Comparison of ENCODE assay signal across 9 mouse cellular contexts in genomic region chr9:58709939-58710338, GRCm38 (mm10). TPM values are rescaled to one million over a fixed set of nuclear protein-coding genes. Genes with fewer than 3 reads are reported as not detected.
DNase-seq lines count a peak whose midpoint lies in the region; ATAC-seq and TF ChIP-seq lines count a peak whose summit lies in the region.
"Had no signal": no experiment of that assay in that cellular context is flagged by ENCODE, and none has a peak within 500 bp of the region (broad histone marks: within the 10 kb centered on the region; RNA-seq: fewer than 3 reads in every experiment).

No protein-coding gene starts in this region.

- no peaks in the 10 kb centered on the region for H3K36me3 ChIP-seq in forebrain, embryonic 14.5 days (ENCODE audit: control insufficient read depth, insufficient read depth, low read length)
- H3K36me3 ChIP-seq in forebrain, embryonic 12.5 days (replicated peaks), result no peaks in the 10 kb centered on the region
- peaks cover 0 to 2% of the 10 kb centered on the region in 2 experiments; a peak in 1 of 4 replicates for H3K36me3 ChIP-seq in MEL (ENCODE audit: control insufficient read depth in 1 of 2, insufficient read depth in 2 of 2, low read length in 2 of 2)
- H3K36me3 ChIP-seq in testis, adult 2 months (ENCODE audit: control insufficient read depth, insufficient read depth, low read length), result no peaks in the 10 kb centered on the region
- H3K36me3 ChIP-seq: midbrain, embryonic 12.5 days had no signal

- ATAC-seq in forebrain, embryonic 14.5 days, result no peak
- no peak for ATAC-seq in forebrain, embryonic 12.5 days (ENCODE audit: low FRiP score)
- peak; percentile 81 for ATAC-seq in megakaryocyte progenitor cell, adult 5-6 weeks (replicated peaks; ENCODE audit: poor library complexity)

- no peak overlapping the region for H3K4me3 ChIP-seq in forebrain, embryonic 14.5 days (ENCODE audit: low read depth, low read length)
- no peak overlapping the region for H3K4me3 ChIP-seq in forebrain, embryonic 12.5 days (replicated peaks)
- no peak overlapping the region for H3K4me3 ChIP-seq in MEL (ENCODE audit: control insufficient read depth in 1 of 2, insufficient read depth in 1 of 2, low read depth in 2 of 2, low read length in 2 of 2)
- no peak overlapping the region for H3K4me3 ChIP-seq in testis, adult 2 months (ENCODE audit: control insufficient read depth, low read depth, low read length)
- H3K4me3 ChIP-seq: midbrain, embryonic 12.5 days had no signal

- TF ChIP-seq EP300 in MEL (IDR thresholded peaks at IDR 0.05; ENCODE audit: low read depth in 1 of 2, low read length in 2 of 2), result no peak

- no peak overlapping the region for H3K9ac ChIP-seq in forebrain, embryonic 14.5 days (ENCODE audit: low read length)
- H3K9ac ChIP-seq in forebrain, embryonic 12.5 days, result no peak overlapping the region
- H3K9ac ChIP-seq in MEL (ENCODE audit: control insufficient read depth, low read depth, low read length, poor library complexity, severe bottlenecking), result no peak overlapping the region
- H3K9ac ChIP-seq: midbrain, embryonic 12.5 days had no signal

- TF ChIP-seq CTCF in MEL (IDR thresholded peaks at IDR 0.05 in 2 of 3, conservative IDR thresholded peaks at IDR 0.05 in 1 of 3; ENCODE audit: control insufficient read depth in 1 of 3, insufficient read depth in 1 of 3, low read depth in 2 of 3, low read length in 3 of 3, poor library complexity in 1 of 3, severe bottlenecking in 1 of 3), result peak; percentile 75 to 86 (median 83)
- peak; percentile 80; the same call in 1 of the 2 replicates for TF ChIP-seq CTCF in testis, adult 2 months (IDR thresholded peaks at IDR 0.05; ENCODE audit: control insufficient read depth, insufficient read depth, insufficient replicate concordance, low read depth, low read length)

- H3K27me3 ChIP-seq in forebrain, embryonic 14.5 days (replicated peaks; ENCODE audit: control insufficient read depth, insufficient read depth, low read length), result no peaks in the 10 kb centered on the region
- no peaks in the 10 kb centered on the region for H3K27me3 ChIP-seq in forebrain, embryonic 12.5 days
- no peaks in the 10 kb centered on the region for H3K27me3 ChIP-seq in MEL (ENCODE audit: control insufficient read depth in 1 of 2, insufficient read depth in 2 of 2, low read length in 2 of 2)
- no peaks in the 10 kb centered on the region for H3K27me3 ChIP-seq in testis, adult 2 months (ENCODE audit: control insufficient read depth, insufficient read depth, low read length)
- H3K27me3 ChIP-seq: midbrain, embryonic 12.5 days had no signal

- DNase-seq in forebrain, embryonic 14.5 days (ENCODE audit: low spot score), result peak; percentile 70
- DNase-seq in MEL (ENCODE audit: low read depth, low spot score), result peak; percentile 78
- peak; percentile 70 for DNase-seq in cerebellum, adult 9-10 months
- peak; percentile 52 for DNase-seq in gastrocnemius, postnatal 14 days
- DNase-seq in layer of hippocampus, postnatal 14 days (ENCODE audit: low spot score in 2 of 2), result peak; percentile 37 to 75

- H3K4me2 ChIP-seq in forebrain, embryonic 14.5 days (ENCODE audit: low read length), result no peak overlapping the region
- H3K4me2 ChIP-seq in forebrain, embryonic 12.5 days, result no peak overlapping the region
- H3K4me2 ChIP-seq: midbrain, embryonic 12.5 days had no signal

- no peak for TF ChIP-seq POLR2A in MEL (IDR thresholded peaks at IDR 0.05; ENCODE audit: control insufficient read depth in 1 of 2, insufficient read depth in 1 of 2, low read depth in 1 of 2, low read length in 2 of 2, poor library complexity in 1 of 2)
- no peak for TF ChIP-seq POLR2A in testis, adult 2 months (IDR thresholded peaks at IDR 0.05; ENCODE audit: control insufficient read depth, low read depth, low read length)

- TF ChIP-seq RAD21 in MEL (IDR thresholded peaks at IDR 0.05; ENCODE audit: low read depth, low read length), result peak; percentile 77

- 5% methylated on average over 2 of the region's 2 CpGs for WGBS in forebrain, embryonic 14.5 days
- WGBS in forebrain, embryonic 12.5 days, result 4% methylated on average over 2 of the region's 2 CpGs

- intact Hi-C loops in gastrocnemius, postnatal 14 days (cut with DNase I; ENCODE audit: low total_unique reads), result no loop called here

- H3K9me3 ChIP-seq in forebrain, embryonic 14.5 days (replicated peaks; ENCODE audit: control insufficient read depth, low read length), result no peaks in the 10 kb centered on the region
- H3K9me3 ChIP-seq in forebrain, embryonic 12.5 days, result no peaks in the 10 kb centered on the region
- H3K9me3 ChIP-seq in MEL (replicated peaks; ENCODE audit: insufficient read depth, low read length), result no peaks in the 10 kb centered on the region
- H3K9me3 ChIP-seq: midbrain, embryonic 12.5 days had no signal

- no peak overlapping the region for H3K27ac ChIP-seq in forebrain, embryonic 14.5 days (ENCODE audit: low read depth, low read length)
- no peak overlapping the region for H3K27ac ChIP-seq in forebrain, embryonic 12.5 days
- no peak overlapping the region for H3K27ac ChIP-seq in MEL (ENCODE audit: control insufficient read depth, low read depth, low read length)
- no peak overlapping the region for H3K27ac ChIP-seq in testis, adult 2 months (ENCODE audit: control insufficient read depth, insufficient read depth, low read depth, low read length)
- H3K27ac ChIP-seq: midbrain, embryonic 12.5 days had no signal

- H3K4me1 ChIP-seq in forebrain, embryonic 14.5 days (ENCODE audit: control insufficient read depth, insufficient read depth, low read length), result no peaks in the 10 kb centered on the region
- H3K4me1 ChIP-seq in forebrain, embryonic 12.5 days, result 0 out of 2 replicates have a peak, but pooled peaks cover 2% of the 10 kb centered on the region
- H3K4me1 ChIP-seq in MEL (ENCODE audit: control insufficient read depth in 1 of 2, insufficient read depth in 2 of 2, low read length in 2 of 2), result no peaks in the 10 kb centered on the region
- H3K4me1 ChIP-seq in testis, adult 2 months (ENCODE audit: control insufficient read depth, insufficient read depth, low read length), result no peaks in the 10 kb centered on the region
- H3K4me1 ChIP-seq: midbrain, embryonic 12.5 days had no signal

- H3K79me2 ChIP-seq in MEL (ENCODE audit: control insufficient read depth, insufficient read depth, low read length, poor library complexity), result no peaks in the 10 kb centered on the region; the same call in 1 of the 2 replicates

TF ChIP-seq in MEL, 35 proteins besides CTCF, POLR2A, EP300 and RAD21:
- TF ChIP-seq NELFE (IDR thresholded peaks at IDR 0.05; ENCODE audit: low read depth, low read length) (no peak), POLR2AphosphoS5 (IDR thresholded peaks at IDR 0.05; ENCODE audit: borderline replicate concordance, low read depth, low read length) (no peak), MYB (IDR thresholded peaks at IDR 0.05; ENCODE audit: low read depth, low read length) (no peak), TCF12 (IDR thresholded peaks at IDR 0.05; ENCODE audit: low read depth, low read length) (no peak), ZNF384 (IDR thresholded peaks at IDR 0.05; ENCODE audit: low read depth, low read length) (no peak), SMC3 (IDR thresholded peaks at IDR 0.05; ENCODE audit: low read depth, low read length) (peak; percentile 81), ZC3H11A (IDR thresholded peaks at IDR 0.05; ENCODE audit: low read depth, low read length) (peak; percentile 59)

RNA-seq across cellular contexts. Expression of gene Rec114, which starts 33.8 kb away (rescaled TPM):
- 0.83 and 0.90 TPM in 2 replicates for polyA plus RNA-seq in forebrain, embryonic 14.5 days (2014; fragmentation: Nextera tagmentation; extraction: Ambion mirVana)
- 2.0 and 2.4 TPM in 2 replicates for polyA plus RNA-seq in forebrain, embryonic 12.5 days (2016; fragmentation: Nextera tagmentation; extraction: Ambion mirVana)
- 112 and 135 TPM in 2 replicates for total RNA-seq in MEL (2012; rRNA removed)
- polyA plus RNA-seq in MEL (2012; ENCODE audit: insufficient read depth in 1 of 2, insufficient read length in 2 of 2, low read depth in 1 of 2, low replicate concordance in 2 of 2, missing spikeins in 1 of 2), result 100 to 1,000 TPM in 1 of 2 experiments, not detected in 1; 111 TPM
- total RNA-seq in gastrocnemius, postnatal 14 days (2021), result under 1 TPM in 1 of 2 experiments, not detected in 1; 0.45 TPM
- total RNA-seq in layer of hippocampus, postnatal 14 days (2021), result under 1 TPM in 1 of 2 experiments, not detected in 1; 0.60 TPM
- total RNA-seq in megakaryocyte progenitor cell, adult 5-6 weeks (2015), result 1.3 and 4.4 TPM in 2 replicates
- 1.1 and 2.3 TPM in 2 replicates for total RNA-seq in megakaryocyte progenitor cell, adult 5-6 weeks (2017)
- 5.5 and 6.6 TPM in 2 replicates for polyA plus RNA-seq in testis, adult 2 months (2012; rRNA removed)

Comparison
In these comparisons a context has a peak if more than half of its experiments do, and no peak if none do; other contexts are left out.
1. RNA of gene Rec114, which starts 33.8 kb away (total RNA-seq): 112 to 135 TPM in MEL; 1.1 to 4.4 TPM in megakaryocyte progenitor cell, adult 5-6 weeks, 0.60 TPM in layer of hippocampus, postnatal 14 days and 0.45 TPM in gastrocnemius, postnatal 14 days; every median in the first group is over 10 times any median in the second.
2. Peak in every context shown above with its lines, with median percentiles within 50 percentile points of each other: DNase-seq.